Mouse (Mus musculus) heart, adult 2 months (tissue): ENCODE data around the gene Fam71d. TPM values are rescaled to one million over a fixed set of nuclear protein-coding genes. Genes with fewer than 3 reads are reported as not detected.

ENCODE experiments used
- DNase-seq, 2 experiments: peaks; one replicate each; pipeline ENCODE4 v3.0.0; 2021
- H3K27ac ChIP-seq: fragments of 200-600 bp; 2 replicates; pipeline ENCODE4 v1.8.1; 2022
- H3K27me3 ChIP-seq: fragments of 200-500 bp; 2 replicates; pipeline ENCODE4 v1.6.1; 2012; ENCODE audit warnings: mild to moderate bottlenecking, low read length, inconsistent platforms, mixed read lengths; ENCODE audit not compliant: control insufficient read depth, insufficient read depth
- H3K36me3 ChIP-seq: fragments of 200-500 bp; 2 replicates; pipeline ENCODE4 v1.6.1; 2012; ENCODE audit warnings: low read length, inconsistent platforms; ENCODE audit not compliant: control insufficient read depth, insufficient read depth
- H3K4me1 ChIP-seq: fragments of 200-500 bp; 2 replicates; pipeline ENCODE4 v1.6.1; 2011; ENCODE audit warnings: low read length; ENCODE audit not compliant: control insufficient read depth, insufficient read depth
- H3K4me3 ChIP-seq: fragments of 200-600 bp; 2 replicates; pipeline ENCODE4 v1.8.1; 2022
- H3K79me2 ChIP-seq: fragments of 200-500 bp; replicated peaks from 2 replicates; pipeline ENCODE4 v1.6.1; 2012; ENCODE audit warnings: mild to moderate bottlenecking, inconsistent platforms, low read length, moderate library complexity, mixed read lengths; ENCODE audit not compliant: control insufficient read depth, insufficient read depth
- H3K9ac ChIP-seq: fragments of 200-500 bp; 2 replicates; pipeline ENCODE4 v1.6.1; 2012; ENCODE audit warnings: low read depth, mild to moderate bottlenecking, control low read depth, inconsistent platforms, low read length, mixed read lengths
- CTCF ChIP-seq: fragments of 200-600 bp; IDR thresholded peaks from 2 replicates; pipeline ENCODE4 v1.8.1; 2022; ENCODE audit warnings: antibody characterized with exemption, mild to moderate bottlenecking, moderate library complexity
- EP300 ChIP-seq: fragments of 200-500 bp; IDR thresholded peaks from 2 replicates; pipeline ENCODE4 v1.6.1; 2011; ENCODE audit warnings: low read depth, low read length, control low read depth; ENCODE audit not compliant: insufficient read depth
- POLR2A ChIP-seq: fragments of 200-500 bp; IDR thresholded peaks from 2 replicates; pipeline ENCODE4 v1.6.1; 2011; ENCODE audit warnings: mild to moderate bottlenecking, low read depth, low read length, control low read depth; ENCODE audit not compliant: insufficient read depth
- WGBS: fragments of 180-500 bp; shearing (Covaris S2); methylation state at CpG from one replicate; pipeline ENCODE4 v1.1.7; 2018; 5-methylcytosine and 5-hydroxymethylcytosine counted together
- intact Hi-C: fragments of 180-260 bp; cut with DNase I; formaldehyde crosslinking; loops from one replicate; pipeline ENCODE4 v1.15.1; 2025
- polyA plus RNA-seq: library from polyadenylated mRNA; depleted of rRNA; stranded (reverse); fragments of >200 nt; gene quantifications from 2 replicates; pipeline ENCODE4 v1.2.3, GENCODE M21; 2012
- total RNA-seq, 2 experiments: library from RNA; stranded (reverse); gene quantifications; 2 replicates each; pipeline ENCODE4 v1.2.3; 2021

Fam71d gene
- total and polyA plus RNA-seq, 3 experiments = 0.12 TPM; not detected in 2

GRCm38 (mm10) chr12:78748557-78749377, 57.4 kb downstream of the Fam71d start, which contains the start of gene Mpp5:
Gene Mpp5 (plus strand): TSS chr12:78748907.
- intact Hi-C loops = loop anchor here (2.0 to 5.0 kb wide), 2 partner anchors 114 to 522 kb away; partner anchors contain the start of genes Atp6v1d, Eif2s1 and Gphn
- peaks cover 2% of the 10 kb centered on the region for H3K36me3 ChIP-seq
- no peaks in the 10 kb centered on the region; the same call in 1 of the 2 replicates for H3K79me2 ChIP-seq
- peak; percentile 95 to 99 for DNase-seq
- peak within 1 kb of the TSS; percentile 89 for H3K4me3 ChIP-seq
- WGBS = under 1% methylated on average over 97 of the region's 98 CpGs
- no peaks in the 10 kb centered on the region for H3K4me1 ChIP-seq
- no peaks in the 10 kb centered on the region for H3K27me3 ChIP-seq
- peak within 1 kb of the TSS; percentile 78 for H3K9ac ChIP-seq
- H3K27ac ChIP-seq = peak within 1 kb of the TSS; percentile 94
- TF ChIP-seq EP300 (no peak), POLR2A (peak; percentile 43)

- Histone ChIP-seq H3K36me3 (peaks cover 2% of the 10 kb centered on the region), H3K9ac (peak overlapping the region; percentile 78), H3K27me3 (no peaks in the 10 kb centered on the region), H3K79me2 (no peaks in the 10 kb centered on the region; the same call in 1 of the 2 replicates), H3K27ac (peak overlapping the region; percentile 94), H3K4me3 (peak overlapping the region; percentile 89), H3K4me1 (no peaks in the 10 kb centered on the region)
- no peak for TF ChIP-seq POLR2A
- TF ChIP-seq CTCF = no peak
- TF ChIP-seq EP300 = no peak
- DNase-seq = peak; percentile 79 to 80
- intact Hi-C loops = loop anchor here (2.0 to 5.0 kb wide), 2 partner anchors 113 to 523 kb away; partner anchors contain the start of genes Atp6v1d, Eif2s1 and Gphn
- WGBS = under 1% methylated on average over 25 of the region's 25 CpGs
Observed at GRCm38 (mm10) chr12:78749378-78749801, 58.1 kb downstream of the Fam71d start.

- 0 out of 2 replicates have a peak, but pooled peaks cover 1% of the 10 kb centered on the region for H3K79me2 ChIP-seq
- intact Hi-C loops = no loop called here
- no peaks in the 10 kb centered on the region for H3K27me3 ChIP-seq
- H3K27ac ChIP-seq = no peak overlapping the region
- no peak overlapping the region for H3K4me3 ChIP-seq
- H3K36me3 ChIP-seq = no peaks in the 10 kb centered on the region
- no peak overlapping the region for H3K9ac ChIP-seq
- no peak for DNase-seq
- no peaks in the 10 kb centered on the region for H3K4me1 ChIP-seq
- TF ChIP-seq POLR2A = no peak
- TF ChIP-seq EP300 = no peak
- no peak for TF ChIP-seq CTCF
Observed at GRCm38 (mm10) chr12:78761979-78762378, 70.6 kb downstream of the Fam71d start.

- H3K4me1 ChIP-seq = peaks cover 6% of the 10 kb centered on the region
- 0 out of 2 replicates have a peak, but pooled peaks cover 2% of the 10 kb centered on the region for H3K79me2 ChIP-seq
- WGBS = 39% methylated on average over 6 of the region's 6 CpGs
- intact Hi-C loops = no loop called here
- no peak for DNase-seq
- no peak overlapping the region for H3K4me3 ChIP-seq
- H3K27ac ChIP-seq = peak overlapping the region; percentile 29
- H3K36me3 ChIP-seq = peaks cover 10% of the 10 kb centered on the region
- TF ChIP-seq POLR2A (no peak), EP300 (no peak), CTCF (no peak)
- no peaks in the 10 kb centered on the region for H3K27me3 ChIP-seq
- no peak overlapping the region for H3K9ac ChIP-seq
Observed at GRCm38 (mm10) chr12:78769031-78769713, 77.8 kb downstream of the Fam71d start.

- peak in 1 of 2 experiments; percentile 5 for DNase-seq
- H3K36me3 ChIP-seq = peaks cover 10% of the 10 kb centered on the region
- 7% methylated on average over 2 of the region's 2 CpGs for WGBS
- H3K79me2 ChIP-seq = peaks cover 4% of the 10 kb centered on the region
- peak overlapping the region; percentile 50 for H3K27ac ChIP-seq
- H3K4me1 ChIP-seq = peaks cover 6% of the 10 kb centered on the region
- no peak overlapping the region for H3K4me3 ChIP-seq
- H3K27me3 ChIP-seq = no peaks in the 10 kb centered on the region
- TF ChIP-seq CTCF (no peak), POLR2A (no peak), EP300 (no peak)
- H3K9ac ChIP-seq = no peak overlapping the region
- intact Hi-C loops = no loop called here
Observed at GRCm38 (mm10) chr12:78773211-78773610, 81.9 kb downstream of the Fam71d start.

GRCm38 (mm10) chr12:78777916-78778315, 86.6 kb downstream of the Fam71d start:
- intact Hi-C loops = no loop called here
- H3K4me1 ChIP-seq = peaks cover 3% of the 10 kb centered on the region
- peaks cover 7% of the 10 kb centered on the region for H3K36me3 ChIP-seq
- DNase-seq = no peak
- H3K27me3 ChIP-seq = no peaks in the 10 kb centered on the region
- H3K79me2 ChIP-seq = peaks cover 4% of the 10 kb centered on the region
- no peak overlapping the region for H3K9ac ChIP-seq
- H3K27ac ChIP-seq = no peak overlapping the region
- TF ChIP-seq POLR2A (no peak), EP300 (no peak), CTCF (no peak)
- H3K4me3 ChIP-seq = no peak overlapping the region
- 62% methylated on average over 2 of the region's 2 CpGs for WGBS
